Mouse (Mus musculus) lung, embryonic 16.5 days (tissue): Measurements from ENCODE around the gene Nme4. TPM values are rescaled to one million over a fixed set of nuclear protein-coding genes. Genes with fewer than 3 reads are reported as not detected.
A peak's percentile ranks its signal among the peaks of the same experiment; 100 is the strongest.

Experiments used
- ATAC-seq: fragments of 200-750 bp; cut with Nextera tagmentation; 2 replicates; pipeline ENCODE4 v1.8.0; 2017; ENCODE audit warnings: low read depth, mild to moderate bottlenecking, moderate library complexity
- H3K27ac ChIP-seq: fragments of 300-500 bp; sonication (generic); 2 replicates; pipeline ENCODE4 v1.5.1; 2014; ENCODE audit warnings: mild to moderate bottlenecking, control low read depth, low read length
- H3K27me3 ChIP-seq: fragments of 300-500 bp; sonication (generic); 2 replicates; pipeline ENCODE4 v1.6.1; 2014; ENCODE audit warnings: low read depth, low read length, mixed read lengths; ENCODE audit not compliant: control insufficient read depth, insufficient read depth
- H3K36me3 ChIP-seq: fragments of 300-500 bp; sonication (generic); 2 replicates; pipeline ENCODE4 v1.6.1; 2014; ENCODE audit warnings: low read length; ENCODE audit not compliant: control insufficient read depth, insufficient read depth
- H3K4me1 ChIP-seq: fragments of 300-500 bp; sonication (generic); replicated peaks from 2 replicates; pipeline ENCODE4 v1.6.1; 2014; ENCODE audit warnings: low read length, mixed read lengths; ENCODE audit not compliant: control insufficient read depth, insufficient read depth
- H3K4me2 ChIP-seq: fragments of 300-500 bp; sonication (generic); 2 replicates; pipeline ENCODE4 v1.6.1; 2014; ENCODE audit warnings: low read depth, low read length, control low read depth
- H3K4me3 ChIP-seq: fragments of 300-500 bp; sonication (generic); 2 replicates; pipeline ENCODE4 v1.5.1; 2014; ENCODE audit warnings: mild to moderate bottlenecking, low read length, control low read depth
- H3K9ac ChIP-seq: fragments of 300-500 bp; sonication (generic); 2 replicates; pipeline ENCODE4 v1.6.1; 2014; ENCODE audit warnings: low read length, control low read depth
- H3K9me3 ChIP-seq: fragments of 300-500 bp; sonication (generic); 2 replicates; pipeline ENCODE4 v1.6.1; 2016; ENCODE audit warnings: low read length; ENCODE audit not compliant: control insufficient read depth
- WGBS: fragments of 180-500 bp; shearing (Covaris S2); extraction: QIAGEN DNeasy Blood & Tissue Kit; methylation state at CpG from one replicate; pipeline ENCODE4 v1.1.7; 2014; 5-methylcytosine and 5-hydroxymethylcytosine counted together
- polyA plus RNA-seq: library from polyadenylated mRNA; unstranded; fragments of >200 nt; fragmentation: Nextera tagmentation; extraction: Ambion mirVana; gene quantifications from 2 replicates; pipeline ENCODE4 v1.2.1, GENCODE M21; 2015

Gene Nme4
- polyA plus RNA-seq, 1 experiment from 2014 or later, result 68.3 TPM

GRCm38 (mm10) chr17:26075246-26075645 lies 20.2 kb downstream of the Nme4 start:
- H3K27ac ChIP-seq, result no peak overlapping the region
- no peaks in the 10 kb centered on the region for H3K27me3 ChIP-seq
- H3K9ac ChIP-seq, result no peak overlapping the region
- no peak overlapping the region for H3K4me3 ChIP-seq
- WGBS, result 50% methylated on average over 3 of the region's 3 CpGs
- H3K36me3 ChIP-seq, result no peaks in the 10 kb centered on the region
- H3K4me2 ChIP-seq, result no peak overlapping the region
- no peak for ATAC-seq
- no peaks in the 10 kb centered on the region for H3K4me1 ChIP-seq
- H3K9me3 ChIP-seq, result no peaks in the 10 kb centered on the region

- Histone ChIP-seq H3K4me3 (peak overlapping the region; percentile 76), H3K27me3 (no peaks in the 10 kb centered on the region), H3K4me1 (peaks cover 15% of the 10 kb centered on the region), H3K36me3 (no peaks in the 10 kb centered on the region), H3K9ac (peak overlapping the region; percentile 79), H3K27ac (no peak overlapping the region), H3K4me2 (peak overlapping the region; percentile 96), H3K9me3 (no peaks in the 10 kb centered on the region)
- no peak for ATAC-seq
- WGBS, result 25% methylated on average over 6 of the region's 6 CpGs
Measured at GRCm38 (mm10) chr17:26070136-26070535, 25.3 kb downstream of the Nme4 start.

- H3K9ac ChIP-seq, result peak within 1 kb of the TSS; percentile 79
- WGBS, result under 1% methylated on average over 89 of the region's 94 CpGs
- H3K27me3 ChIP-seq, result no peaks in the 10 kb centered on the region
- ATAC-seq, result peak; percentile 91
- H3K9me3 ChIP-seq, result no peaks in the 10 kb centered on the region
- no peaks in the 10 kb centered on the region for H3K36me3 ChIP-seq
- H3K4me3 ChIP-seq, result peak within 1 kb of the TSS; percentile 76
- H3K4me2 ChIP-seq, result peak within 1 kb of the TSS; percentile 96
- H3K4me1 ChIP-seq, result peaks cover 15% of the 10 kb centered on the region
- H3K27ac ChIP-seq, result peak within 1 kb of the TSS; percentile 41
Measured at GRCm38 (mm10) chr17:26068831-26069739, 26.3 kb downstream of the Nme4 start, which contains the start of gene Rab11fip3. Rab11fip3 (minus strand) TSS chr17:26069555.

- Histone ChIP-seq H3K4me3 (peak overlapping the region; percentile 76), H3K9ac (peak overlapping the region; percentile 79), H3K27me3 (no peaks in the 10 kb centered on the region), H3K4me1 (peaks cover 15% of the 10 kb centered on the region), H3K9me3 (no peaks in the 10 kb centered on the region), H3K27ac (no peak overlapping the region), H3K4me2 (peak overlapping the region; percentile 96), H3K36me3 (no peaks in the 10 kb centered on the region)
- under 1% methylated on average over 44 of the region's 44 CpGs for WGBS
- peak; percentile 31 for ATAC-seq
Measured at GRCm38 (mm10) chr17:26068024-26068830, 27.2 kb downstream of the Nme4 start.

DNA sequence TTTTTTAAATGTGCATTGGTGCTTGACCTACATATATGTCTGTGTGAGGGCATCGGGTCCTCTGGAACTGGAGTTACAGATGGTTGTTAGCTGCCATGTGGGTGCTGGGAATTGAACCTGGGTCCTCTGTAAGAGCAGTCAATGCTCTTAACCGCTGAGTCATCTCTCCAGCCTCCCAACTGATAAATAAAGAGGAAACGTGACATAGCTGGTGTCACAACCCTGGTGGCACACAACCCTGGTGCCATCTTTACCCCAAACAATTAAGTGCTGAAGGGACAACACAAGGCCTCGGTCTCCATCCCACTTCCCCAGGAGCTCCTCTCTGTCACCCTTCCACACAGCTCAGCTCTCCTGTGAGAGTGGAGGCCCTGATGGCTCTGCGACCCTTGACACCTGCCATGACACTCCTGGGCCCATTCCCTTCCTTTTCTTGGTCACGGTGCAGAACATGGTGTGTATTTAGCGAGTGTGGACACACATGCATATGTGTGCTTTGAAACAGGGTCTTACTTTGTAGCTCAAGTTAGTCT lies 28.8 kb downstream of the Nme4 start:
- peaks cover 15% of the 10 kb centered on the region for H3K4me1 ChIP-seq
- peak overlapping the region; percentile 96 for H3K4me2 ChIP-seq
- no peak overlapping the region for H3K27ac ChIP-seq
- 92% methylated on average over 7 of the region's 7 CpGs for WGBS
- no peaks in the 10 kb centered on the region for H3K9me3 ChIP-seq
- H3K27me3 ChIP-seq, result no peaks in the 10 kb centered on the region
- no peaks in the 10 kb centered on the region for H3K36me3 ChIP-seq
- no peak overlapping the region for H3K4me3 ChIP-seq
- ATAC-seq, result no peak
- no peak overlapping the region for H3K9ac ChIP-seq

- H3K27ac ChIP-seq, result no peak overlapping the region
- no peaks in the 10 kb centered on the region for H3K9me3 ChIP-seq
- H3K36me3 ChIP-seq, result no peaks in the 10 kb centered on the region
- no peak for ATAC-seq
- 62% methylated on average over 6 of the region's 6 CpGs for WGBS
- H3K27me3 ChIP-seq, result no peaks in the 10 kb centered on the region
- H3K4me1 ChIP-seq, result peaks cover 15% of the 10 kb centered on the region
- H3K9ac ChIP-seq, result no peak overlapping the region
- no peak overlapping the region for H3K4me3 ChIP-seq
- H3K4me2 ChIP-seq, result no peak overlapping the region
Measured at GRCm38 (mm10) chr17:26064916-26065315, 30.5 kb downstream of the Nme4 start.

DNA sequence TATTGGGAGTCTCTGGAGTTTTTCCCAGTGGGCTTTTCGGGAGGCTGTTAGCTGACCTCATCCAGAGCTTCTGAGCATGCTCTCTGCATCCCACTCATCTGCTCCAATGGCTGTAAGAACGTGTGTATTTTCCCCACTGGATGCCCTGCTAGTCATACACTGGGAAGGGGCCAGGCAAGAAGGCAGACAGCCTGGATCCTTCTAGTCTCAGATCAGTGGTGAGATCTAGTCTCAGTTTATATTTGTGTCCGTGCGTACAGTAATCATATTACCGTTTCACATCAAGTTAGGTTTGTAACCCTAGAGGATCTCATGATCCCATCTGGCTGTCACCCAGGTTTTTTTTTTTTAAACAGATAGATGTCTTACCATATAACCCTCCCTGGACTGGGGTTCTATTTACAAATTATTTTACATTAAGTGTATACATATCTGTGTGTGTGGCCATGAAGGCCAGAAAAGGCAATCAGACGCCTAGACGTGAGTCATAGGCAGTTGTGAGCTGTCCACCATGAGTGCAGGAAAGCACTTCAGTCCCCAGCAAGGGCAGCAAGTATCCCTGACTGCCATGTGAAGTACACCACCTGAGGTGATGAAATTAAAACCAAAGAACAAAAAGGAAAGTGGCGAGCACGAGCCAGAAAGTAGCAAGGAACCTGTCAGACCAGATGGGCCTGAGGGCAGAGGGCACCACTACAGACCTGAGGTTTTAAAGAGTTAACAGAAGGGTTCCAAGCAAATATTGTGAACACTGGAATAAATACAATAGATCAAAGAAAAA lies 37.4 kb downstream of the Nme4 start:
- H3K4me1 ChIP-seq, result no peaks in the 10 kb centered on the region
- peaks cover 4% of the 10 kb centered on the region; the same call in 1 of the 2 replicates for H3K36me3 ChIP-seq
- H3K9ac ChIP-seq, result no peak overlapping the region
- H3K9me3 ChIP-seq, result no peaks in the 10 kb centered on the region
- H3K4me2 ChIP-seq, result no peak overlapping the region
- 50% methylated on average over 9 of the region's 9 CpGs for WGBS
- ATAC-seq, result peak; percentile 20; the same call in 1 of the 2 replicates
- no peak overlapping the region for H3K4me3 ChIP-seq
- H3K27ac ChIP-seq, result no peak overlapping the region
- H3K27me3 ChIP-seq, result no peaks in the 10 kb centered on the region

GRCm38 (mm10) chr17:26057278-26057677 lies 38.1 kb downstream of the Nme4 start:
- no peak overlapping the region for H3K4me2 ChIP-seq
- ATAC-seq, result no peak
- H3K27me3 ChIP-seq, result no peaks in the 10 kb centered on the region
- no peaks in the 10 kb centered on the region for H3K9me3 ChIP-seq
- H3K9ac ChIP-seq, result no peak overlapping the region
- peaks cover 4% of the 10 kb centered on the region; the same call in 1 of the 2 replicates for H3K36me3 ChIP-seq
- no peak overlapping the region for H3K27ac ChIP-seq
- H3K4me1 ChIP-seq, result no peaks in the 10 kb centered on the region
- H3K4me3 ChIP-seq, result no peak overlapping the region
- WGBS, result 90% methylated on average over 8 of the region's 8 CpGs
